Mouse (Mus musculus): Measurements from ENCODE around the gene 2010111I01Rik.
A peak's percentile ranks its signal among the peaks of the same experiment; 100 is the strongest.

Gene 2010111I01Rik

DNA sequence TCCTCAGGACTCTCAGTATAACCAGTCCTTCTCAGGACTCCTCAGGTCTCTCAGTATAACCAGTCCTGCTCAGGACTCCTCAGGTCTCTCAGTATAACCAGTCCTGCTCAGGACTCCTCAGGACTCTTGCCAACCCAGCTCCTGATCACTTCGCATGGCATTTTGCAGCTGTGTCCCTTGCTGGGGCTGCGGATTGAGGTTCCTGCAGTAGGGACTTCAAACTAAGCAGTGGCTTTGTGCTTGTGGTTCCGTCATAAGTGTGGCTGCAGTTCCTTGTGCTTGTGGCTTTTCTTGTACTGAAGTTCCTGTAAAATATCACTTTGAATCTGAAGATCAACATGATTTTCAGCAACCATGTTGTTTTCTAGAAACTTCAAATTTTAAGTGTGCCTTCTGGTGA lies 320.1 kb downstream of the 2010111I01Rik start:
- no peak for DNase-seq (ENCODE audit: low read depth, low spot score)

GRCm38 (mm10) chr13:63286483-63287102 lies 321.9 kb downstream of the 2010111I01Rik start:
- DNase-seq (ENCODE audit: low read depth, low spot score), result no peak

DNA sequence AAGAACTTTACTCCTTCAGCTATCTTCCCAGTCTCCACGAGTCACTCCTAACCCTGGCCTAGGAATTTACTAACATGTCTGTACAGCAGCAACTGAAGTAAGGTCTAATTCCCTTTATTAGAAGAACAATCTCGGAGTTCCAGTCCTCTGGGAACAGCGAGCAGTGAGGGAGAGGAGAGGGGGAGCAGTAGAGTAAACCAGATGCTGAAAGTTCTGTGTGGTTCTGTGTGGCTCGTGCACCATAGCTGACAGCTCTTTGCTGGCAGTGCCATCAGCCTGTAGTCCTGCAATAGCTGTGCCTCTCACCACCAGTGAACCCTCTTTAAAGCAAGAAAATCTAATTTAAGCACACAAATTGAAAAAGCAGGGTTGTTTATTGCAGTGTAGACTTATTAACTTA lies 324.5 kb downstream of the 2010111I01Rik start:
- DNase-seq (ENCODE audit: low read depth, low spot score), result no peak

DNA sequence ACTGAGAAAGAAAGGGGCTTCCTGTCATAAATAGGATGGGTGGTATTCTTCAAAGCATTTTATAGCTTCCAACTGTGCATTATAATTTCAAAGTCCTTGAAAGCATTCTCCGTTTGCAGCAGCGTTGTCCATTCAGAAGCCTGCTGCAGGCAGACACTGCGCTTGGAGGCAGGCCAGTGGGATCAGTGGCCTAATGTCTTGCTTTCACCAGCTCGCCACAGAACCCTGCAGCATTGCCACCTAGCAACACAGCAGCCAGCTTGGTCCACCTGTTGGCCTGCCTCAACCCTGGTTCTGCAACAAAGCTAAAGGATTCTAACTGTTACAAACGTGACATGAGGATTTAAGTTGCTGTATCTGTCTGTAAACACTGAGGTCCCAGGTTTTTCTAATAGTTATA lies 325.0 kb downstream of the 2010111I01Rik start:
- DNase-seq (ENCODE audit: low read depth, low spot score), result no peak

GRCm38 (mm10) chr13:63290126-63290525 lies 325.4 kb downstream of the 2010111I01Rik start:
- peak; percentile 79 for DNase-seq (ENCODE audit: low read depth, low spot score)

DNA sequence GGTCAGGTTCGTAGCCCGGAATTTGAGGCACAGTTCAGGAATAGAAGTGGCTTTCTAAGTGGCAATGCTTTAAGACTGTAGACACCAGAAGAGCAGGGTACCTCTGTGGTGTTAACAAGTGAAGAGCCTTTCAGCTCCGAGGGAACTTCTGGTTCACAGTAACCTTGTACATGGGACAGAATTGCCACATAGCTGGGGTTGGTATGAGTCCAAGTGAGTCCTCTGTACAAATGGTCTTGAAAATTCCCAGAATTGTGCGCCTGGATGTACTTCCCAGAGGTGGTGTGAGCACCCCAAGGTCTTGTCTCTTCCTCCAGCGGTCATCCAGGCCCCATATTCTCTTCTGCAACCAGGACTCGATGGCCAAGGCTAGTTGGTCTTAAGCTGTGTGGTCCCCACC lies 326.3 kb downstream of the 2010111I01Rik start:
- no peak for DNase-seq (ENCODE audit: low read depth, low spot score)

DNA sequence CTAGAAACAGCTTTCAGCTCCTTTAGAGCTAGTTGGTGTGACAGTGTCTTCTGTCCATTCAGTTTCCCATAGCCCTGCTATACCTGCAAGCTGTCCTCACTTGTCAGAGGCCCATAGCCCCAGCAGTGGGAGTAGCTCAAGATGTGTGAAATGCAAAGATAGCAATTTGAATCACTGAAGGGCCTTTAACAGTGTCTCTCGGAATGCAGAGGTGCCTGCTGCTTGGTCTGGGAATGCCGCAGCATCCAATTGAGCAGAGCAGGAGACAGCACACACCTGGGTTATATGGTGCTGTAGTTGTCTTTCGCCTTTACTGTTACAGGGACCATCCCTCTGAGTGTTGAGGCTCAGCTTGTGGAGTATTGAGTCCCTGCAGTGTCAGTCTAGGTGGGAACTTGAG lies 329.0 kb downstream of the 2010111I01Rik start:
- peak; percentile 81 for DNase-seq (ENCODE audit: low read depth, low spot score)

DNA sequence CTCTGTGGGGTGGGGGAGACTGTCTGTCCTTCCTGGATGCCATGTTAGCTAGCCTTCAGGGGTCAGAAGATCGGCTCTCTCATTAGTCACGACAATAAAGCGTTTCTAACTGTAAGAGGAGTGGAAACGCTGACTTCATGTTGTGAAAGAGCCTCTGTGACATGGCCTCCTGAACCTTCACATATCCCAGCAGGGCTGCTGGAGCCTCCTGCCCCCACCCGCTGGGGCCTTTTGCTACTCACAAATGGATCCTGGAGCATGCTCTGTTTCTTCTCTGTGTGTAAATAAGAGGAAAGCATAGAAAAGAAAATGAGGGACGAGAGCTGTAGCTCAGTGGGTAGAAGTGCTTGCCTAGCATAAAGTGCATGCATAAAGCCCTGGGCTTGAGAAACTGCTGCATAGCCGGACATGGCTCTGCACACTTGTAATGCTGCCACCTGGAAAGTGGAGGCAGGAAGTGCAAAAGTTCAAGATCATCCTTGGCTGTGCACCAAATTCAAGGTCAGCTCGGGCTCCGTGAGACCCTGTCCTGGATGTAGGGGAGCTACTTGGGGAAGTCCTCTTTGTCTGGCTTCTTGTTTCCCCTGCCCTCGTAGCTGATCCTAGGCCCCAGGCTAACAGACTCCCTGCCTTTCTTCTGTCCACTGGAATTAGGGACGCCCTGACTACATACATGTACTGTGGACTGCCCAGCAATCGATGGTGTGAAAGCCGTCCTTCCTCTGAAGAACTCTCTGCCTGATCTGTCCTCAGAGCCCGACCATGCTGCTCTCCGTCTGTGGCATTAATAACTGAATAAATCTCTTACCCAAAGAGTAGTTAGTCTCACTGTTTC lies 329.9 kb downstream of the 2010111I01Rik start:
- peak; percentile 44 for DNase-seq (ENCODE audit: low read depth, low spot score)

- DNase-seq (ENCODE audit: low read depth, low spot score), result no peak
Observed at GRCm38 (mm10) chr13:63296300-63296699, 331.6 kb downstream of the 2010111I01Rik start.

DNA sequence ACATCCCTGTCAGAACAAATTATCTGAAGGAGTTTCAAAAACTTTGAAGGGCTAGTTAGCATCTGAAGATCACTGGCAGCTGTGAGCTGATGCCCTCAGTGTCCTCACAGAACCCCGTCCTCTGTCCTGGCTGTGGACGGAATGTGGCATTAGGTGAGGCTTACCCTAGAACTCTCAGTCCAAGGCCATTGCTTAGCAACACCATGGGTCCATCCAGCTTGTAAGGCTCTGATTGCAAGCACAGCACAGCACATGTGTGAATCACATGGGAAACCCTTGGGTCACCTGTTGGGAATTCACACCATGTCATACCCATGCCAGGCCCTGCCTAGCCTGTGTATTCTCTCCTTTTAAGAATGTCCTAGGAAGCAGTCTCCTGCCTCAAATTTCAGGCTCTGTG lies 332.3 kb downstream of the 2010111I01Rik start:
- no peak for DNase-seq (ENCODE audit: low read depth, low spot score)

DNA sequence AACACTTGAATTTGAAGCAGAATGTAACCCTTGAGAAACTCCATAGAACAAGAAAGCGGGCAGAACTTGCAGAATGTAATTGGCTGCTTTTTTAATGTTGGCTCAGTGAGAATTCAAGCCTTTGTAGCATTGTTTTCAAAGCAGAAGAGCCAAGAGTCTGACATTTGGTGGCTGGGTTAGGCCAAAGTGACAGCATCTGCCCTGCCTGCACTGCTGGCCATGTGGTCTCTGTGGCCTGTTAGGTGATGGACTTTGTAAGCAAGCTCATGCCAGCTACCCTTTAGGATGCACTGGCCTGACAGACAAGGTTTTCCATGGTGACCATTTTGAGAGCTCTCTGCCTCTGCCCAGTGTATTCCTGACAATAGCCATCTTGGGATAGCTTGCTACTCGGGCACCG lies 333.2 kb downstream of the 2010111I01Rik start:
- no peak for DNase-seq (ENCODE audit: low read depth, low spot score)

DNA sequence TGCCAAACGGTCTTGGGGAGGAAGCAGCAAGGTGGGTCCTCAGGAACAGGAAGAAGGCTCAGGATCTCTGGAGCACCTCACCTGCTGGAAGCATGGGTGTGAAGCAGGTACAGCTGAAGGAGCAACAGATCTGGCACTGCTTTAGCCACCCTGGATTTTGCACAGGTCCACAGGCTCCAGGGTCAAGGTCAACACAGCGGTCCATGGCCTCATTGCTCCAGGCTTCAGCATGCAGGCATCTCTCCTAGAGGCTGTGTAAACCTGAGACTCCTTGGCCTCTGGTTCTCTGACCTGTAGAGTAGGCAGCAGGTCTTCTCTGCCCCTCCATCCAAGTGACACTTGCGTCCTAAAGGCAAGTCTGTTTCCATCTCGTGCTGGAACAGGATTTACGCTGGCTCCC lies 334.2 kb downstream of the 2010111I01Rik start:
- DNase-seq (ENCODE audit: low read depth, low spot score), result no peak

DNA sequence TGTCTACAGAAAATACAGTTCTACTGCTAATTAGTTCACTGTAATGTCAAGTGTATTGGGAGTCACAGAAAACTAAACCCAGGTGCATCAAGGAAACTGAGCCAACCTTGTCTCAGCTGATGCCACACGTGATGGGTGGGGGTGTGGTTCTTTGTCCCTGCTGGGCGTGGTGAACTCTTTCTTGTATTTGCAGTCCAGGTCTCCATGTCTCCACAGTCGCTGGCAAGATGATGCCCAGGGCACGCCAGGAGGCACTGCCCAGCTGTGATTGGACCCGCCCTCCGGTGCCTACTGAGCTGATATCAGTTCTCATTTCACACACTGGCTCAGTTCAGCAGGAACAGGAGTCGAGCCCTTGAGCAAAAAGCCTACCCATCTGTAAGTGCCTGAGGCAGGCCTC lies 336.2 kb downstream of the 2010111I01Rik start:
- peak; percentile 62 for DNase-seq (ENCODE audit: low read depth, low spot score)

DNA sequence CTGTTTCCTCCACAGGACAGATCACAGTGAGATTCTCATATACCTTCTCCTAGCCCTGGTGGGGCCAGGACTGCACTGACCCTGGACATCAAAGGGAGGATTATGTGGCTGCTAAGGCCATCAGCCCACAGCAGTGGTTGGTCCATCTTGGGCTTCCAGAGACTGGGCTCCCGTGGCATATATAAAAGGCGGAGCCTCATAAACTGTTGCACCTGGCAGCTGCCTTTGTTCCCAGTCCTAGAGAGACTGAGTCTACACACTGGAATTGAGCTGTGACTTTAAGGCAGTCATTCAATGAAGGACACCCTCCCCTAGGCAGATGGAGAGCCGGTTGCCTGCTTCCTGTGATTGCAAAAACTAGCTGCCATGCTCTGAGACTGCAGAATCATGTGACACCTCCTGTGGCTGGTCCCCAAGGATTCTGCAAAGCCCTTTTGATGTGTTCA lies 337.1 kb downstream of the 2010111I01Rik start:
- DNase-seq (ENCODE audit: low read depth, low spot score), result no peak

DNA sequence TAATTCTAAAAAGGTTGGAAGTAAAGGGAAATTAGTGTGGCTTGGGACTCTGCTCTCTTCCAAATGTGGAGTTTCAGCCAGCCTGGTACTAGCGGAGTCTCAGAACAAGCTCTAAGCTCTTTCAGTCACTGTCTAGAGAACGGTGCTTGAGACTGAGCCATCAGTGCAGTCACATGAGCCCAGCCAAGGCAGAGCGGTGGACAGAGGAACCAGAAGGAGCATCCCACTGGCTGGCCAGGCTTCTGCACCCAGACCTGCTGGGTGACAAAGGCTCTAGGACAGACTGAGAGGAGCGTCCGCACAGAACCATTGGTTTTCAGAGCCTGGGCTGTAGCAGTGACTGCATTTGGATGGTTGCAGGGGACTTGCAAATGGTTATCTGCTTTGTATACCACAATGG lies 337.7 kb downstream of the 2010111I01Rik start:
- no peak for DNase-seq (ENCODE audit: low read depth, low spot score)

DNA sequence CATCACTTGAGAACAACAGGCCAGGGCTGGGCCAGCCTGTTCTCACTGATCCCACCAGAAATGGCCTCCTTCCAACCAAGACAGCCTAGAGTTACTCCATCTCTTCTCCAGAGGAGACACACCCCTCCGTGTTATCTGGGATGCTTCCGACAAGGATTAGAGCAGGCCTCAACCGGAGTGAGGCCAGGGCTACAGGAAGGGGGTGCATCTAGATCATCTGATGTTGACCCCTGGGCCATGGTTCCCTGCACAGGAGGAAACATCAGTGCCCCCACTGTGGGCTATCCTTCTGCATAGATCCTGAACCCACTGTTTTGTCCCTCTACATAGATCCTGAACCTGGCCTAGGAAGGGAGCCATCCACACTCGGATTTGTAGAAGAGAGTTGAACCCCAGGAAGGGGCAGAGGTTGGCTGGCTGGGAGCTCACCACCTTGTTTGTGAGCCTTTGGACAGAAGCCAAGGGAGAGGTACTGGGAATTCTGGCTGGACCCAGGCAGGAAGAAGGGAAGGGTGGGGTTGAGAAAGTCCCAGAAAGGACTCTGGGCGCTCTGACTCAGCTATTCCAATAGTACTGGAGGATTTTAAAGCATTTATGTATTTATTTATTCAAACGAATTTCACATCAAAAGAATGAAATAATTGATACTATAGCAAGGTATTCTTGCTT lies 339.6 kb downstream of the 2010111I01Rik start:
- DNase-seq (ENCODE audit: low read depth, low spot score), result no peak

DNA sequence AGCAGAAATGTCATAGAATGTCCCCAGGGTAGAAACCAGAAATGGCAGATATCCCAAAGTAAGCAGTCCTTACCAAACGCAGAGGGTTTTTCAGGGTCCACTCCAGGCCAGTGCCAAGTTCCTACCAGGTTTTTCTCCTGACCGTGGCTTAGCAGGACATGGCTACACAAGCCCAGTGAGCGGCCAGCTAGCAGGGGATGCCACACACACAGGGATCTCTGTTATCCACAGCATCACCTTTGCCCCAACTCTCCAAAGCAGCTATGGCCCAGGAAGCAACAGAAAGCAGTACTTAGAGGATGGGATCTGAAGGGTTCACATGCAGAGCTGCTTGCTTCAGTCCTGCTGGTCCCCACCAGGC lies 340.1 kb downstream of the 2010111I01Rik start:
- DNase-seq (ENCODE audit: low read depth, low spot score), result no peak

DNA sequence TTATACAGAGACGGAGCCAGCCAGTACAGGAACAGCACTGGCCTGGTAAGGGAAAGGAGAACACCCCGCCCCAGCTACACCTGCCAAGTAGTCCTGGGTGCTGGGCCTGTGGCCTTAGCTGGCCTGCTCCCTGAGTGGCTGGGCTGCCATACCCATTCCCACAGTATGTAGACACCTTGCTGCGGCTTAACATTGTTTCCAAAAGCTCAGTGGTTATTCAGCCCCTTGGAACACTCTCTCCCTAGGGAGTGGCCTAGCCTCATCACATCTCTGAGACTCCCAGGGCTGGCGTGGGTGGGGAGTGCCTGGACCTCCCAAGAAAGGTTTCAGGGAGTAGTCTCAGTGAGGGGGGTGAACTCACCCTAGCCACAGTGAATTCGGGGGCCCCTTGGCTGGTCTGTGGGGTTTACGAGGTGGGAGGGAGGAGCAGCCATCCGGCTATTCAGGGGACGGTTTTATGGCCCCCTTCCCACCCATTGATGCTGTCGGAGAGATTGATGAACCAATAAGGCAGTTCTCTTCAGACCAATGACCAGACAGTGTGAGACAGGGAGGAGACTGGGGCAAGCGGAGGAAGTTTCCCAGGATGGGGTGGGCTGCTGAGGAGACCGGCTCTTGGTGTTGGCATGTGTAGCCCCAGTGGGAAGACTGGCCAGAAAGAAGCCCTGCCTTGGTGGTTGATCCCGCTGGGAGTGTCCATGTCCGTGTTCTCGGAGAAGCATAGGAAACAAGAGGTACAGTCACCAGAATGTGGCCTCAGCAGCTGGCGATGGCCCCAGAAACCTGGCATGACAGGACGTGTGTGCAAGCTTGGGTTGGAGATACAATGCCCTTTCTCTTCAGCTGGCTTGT lies 340.7 kb downstream of the 2010111I01Rik start:
- no peak for DNase-seq (ENCODE audit: low read depth, low spot score)

DNA sequence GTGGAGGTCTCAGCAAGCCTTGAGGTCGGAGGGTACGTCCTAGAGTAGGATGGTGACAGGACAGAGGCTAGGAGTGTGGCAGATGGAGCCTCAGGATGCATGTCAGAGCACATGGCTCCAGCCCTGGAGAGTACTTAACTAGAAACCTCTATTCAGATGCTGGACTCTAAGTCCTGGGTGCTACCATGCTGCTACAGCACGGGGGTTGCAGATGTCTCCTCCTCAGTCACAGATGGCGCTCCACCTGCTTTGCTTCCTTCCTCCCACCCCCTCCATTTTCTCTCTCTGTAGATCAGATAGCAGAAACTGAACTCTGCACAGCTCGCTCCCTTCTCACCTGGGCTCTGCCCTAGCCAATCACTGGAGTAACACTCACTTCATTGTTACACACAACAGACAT lies 342.1 kb downstream of the 2010111I01Rik start:
- DNase-seq (ENCODE audit: low read depth, low spot score), result no peak

DNA sequence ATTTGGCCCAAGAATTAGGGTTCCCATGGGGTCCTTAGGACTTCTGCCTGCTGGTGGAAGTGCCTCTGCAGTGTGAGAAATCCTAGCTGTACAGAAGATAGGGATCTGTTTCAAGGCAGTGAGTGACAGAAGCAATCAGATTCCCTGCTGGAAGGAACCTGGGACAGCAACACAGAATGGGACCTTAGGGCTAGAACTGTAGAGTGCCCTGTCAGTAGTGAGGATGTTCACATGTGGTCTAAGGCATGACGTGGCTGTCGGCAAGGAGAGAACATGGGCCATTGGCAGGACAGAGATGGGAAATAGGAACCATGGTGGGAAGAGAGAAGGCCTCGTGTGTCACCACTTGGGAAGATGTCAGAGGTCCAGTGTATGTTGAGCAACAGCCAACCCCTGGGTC lies 344.9 kb downstream of the 2010111I01Rik start:
- no peak for DNase-seq (ENCODE audit: low read depth, low spot score)

DNA sequence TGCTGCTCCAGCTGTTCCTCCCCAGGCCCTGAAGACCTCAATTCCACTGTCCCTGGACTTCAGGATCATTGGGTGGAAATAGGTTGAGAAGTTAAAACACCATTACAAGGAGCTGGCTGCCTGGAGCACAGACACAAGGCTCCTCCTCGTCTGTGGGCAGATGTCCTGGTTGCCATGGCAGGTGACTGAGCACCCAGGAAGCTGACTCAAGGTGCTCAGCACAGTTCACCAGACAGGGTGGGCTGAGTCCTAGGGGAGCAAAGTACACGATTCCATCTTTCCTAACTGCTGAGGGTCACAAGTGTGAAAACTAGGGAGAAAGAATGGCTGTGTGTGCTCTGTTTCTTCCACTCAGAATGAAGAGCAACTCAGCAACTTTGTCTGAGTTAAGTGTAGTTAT lies 346.5 kb downstream of the 2010111I01Rik start:
- DNase-seq (ENCODE audit: low read depth, low spot score), result no peak

- no peak for DNase-seq (ENCODE audit: low read depth, low spot score)
Observed at GRCm38 (mm10) chr13:63313247-63313646, 348.6 kb downstream of the 2010111I01Rik start.
